Mouse (Mus musculus) brain, embryonic 18.5 days (tissue): ENCODE measurements around the gene Mfsd11.
A peak's percentile ranks its signal among the peaks of the same experiment; 100 is the strongest.
"Not testable (repeated sequence)": the region's sequence is repeated elsewhere in the genome, so short reads cannot be mapped to it uniquely, and the experiment has no call there.

ENCODE experiments used
- DNase-seq: peaks from one replicate; pipeline ENCODE4 v3.0.0-alpha.2; 2012; ENCODE audit warnings: low read depth, low spot score

Mfsd11 gene

DNA sequence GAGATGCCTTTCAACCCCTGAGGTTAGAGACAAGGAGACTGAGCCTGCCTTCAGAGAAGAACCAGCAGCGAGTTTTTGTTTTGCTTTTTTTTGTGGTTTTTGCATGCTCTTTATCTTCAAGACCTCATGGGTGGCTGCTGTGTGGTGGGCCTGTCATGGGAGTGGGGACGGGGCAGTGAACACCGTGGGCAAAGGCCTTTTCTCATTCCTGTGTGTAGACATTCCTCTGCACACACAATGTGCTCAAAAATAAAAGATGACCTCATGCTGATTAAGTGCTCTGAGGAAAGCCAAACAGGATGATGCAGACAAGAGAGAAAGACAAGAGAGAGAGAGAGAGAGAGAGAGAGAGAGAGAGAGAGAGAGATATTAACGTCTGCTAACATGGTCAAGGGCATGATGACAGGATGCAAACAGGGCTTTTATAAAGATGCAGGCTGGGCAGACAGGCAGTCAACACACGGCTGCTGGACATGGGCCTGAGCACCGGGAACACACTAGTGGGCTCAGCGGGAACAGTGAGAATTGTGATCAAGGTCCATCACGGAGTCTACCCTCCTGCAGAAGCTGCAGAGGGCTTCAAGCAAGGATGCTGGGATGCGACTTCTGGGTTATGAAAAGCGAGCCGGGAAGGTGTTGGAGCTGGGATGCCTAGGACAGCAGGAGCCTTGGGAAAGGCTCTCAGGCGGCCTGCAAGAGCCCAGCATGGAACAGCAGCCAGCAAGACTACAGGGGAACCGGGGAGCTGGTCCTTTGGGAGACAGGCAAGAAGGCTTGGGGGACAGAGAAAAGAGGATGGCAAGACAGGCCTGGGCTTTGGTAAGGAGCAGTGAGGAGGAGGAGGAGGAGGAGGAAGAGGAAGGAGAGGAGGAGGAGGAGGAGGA is 30.9 kb upstream of the Mfsd11 start:
- no peak for DNase-seq

DNA sequence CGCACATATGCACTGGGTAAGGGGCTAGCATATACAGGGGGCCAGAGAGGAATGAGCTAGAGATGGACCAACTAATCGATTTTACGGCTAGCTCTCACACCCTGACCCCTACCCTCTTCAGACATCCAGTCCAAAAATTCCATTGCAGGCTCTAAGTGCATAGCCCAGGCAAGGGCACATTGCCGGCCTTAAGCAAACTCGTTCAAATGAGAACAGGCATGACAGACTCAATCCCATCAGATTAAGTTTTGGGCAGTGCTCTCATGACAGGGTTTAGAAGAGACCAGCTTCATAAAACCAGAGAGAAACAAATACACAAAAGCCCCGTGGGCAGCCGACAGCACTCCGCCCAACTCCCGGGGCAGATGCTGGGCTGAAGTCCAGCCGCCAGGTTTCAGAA is 30.0 kb upstream of the Mfsd11 start:
- no peak for DNase-seq

GRCm38 (mm10) chr11:116822626-116823025 is 29.6 kb upstream of the Mfsd11 start:
- DNase-seq: no peak

DNA sequence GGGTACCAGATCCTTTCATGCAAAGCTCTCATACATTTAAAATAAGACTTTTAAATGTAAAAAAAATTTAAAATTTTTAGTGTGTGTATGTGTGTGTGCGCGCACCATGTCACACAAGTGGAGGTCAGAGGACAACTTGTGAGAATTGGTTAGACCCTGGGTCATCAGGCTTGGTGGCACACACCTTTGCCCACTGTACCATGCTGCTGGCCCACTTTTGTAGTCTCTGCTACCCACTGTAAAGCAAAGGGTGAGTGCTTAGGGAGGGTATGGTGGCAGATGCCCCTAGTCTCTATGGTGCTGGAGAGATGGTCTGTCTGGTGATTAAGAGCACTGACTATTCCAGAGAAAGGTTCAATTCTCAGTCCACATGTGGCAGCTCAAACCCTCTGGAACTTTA is 29.0 kb upstream of the Mfsd11 start:
- no peak for DNase-seq

DNA sequence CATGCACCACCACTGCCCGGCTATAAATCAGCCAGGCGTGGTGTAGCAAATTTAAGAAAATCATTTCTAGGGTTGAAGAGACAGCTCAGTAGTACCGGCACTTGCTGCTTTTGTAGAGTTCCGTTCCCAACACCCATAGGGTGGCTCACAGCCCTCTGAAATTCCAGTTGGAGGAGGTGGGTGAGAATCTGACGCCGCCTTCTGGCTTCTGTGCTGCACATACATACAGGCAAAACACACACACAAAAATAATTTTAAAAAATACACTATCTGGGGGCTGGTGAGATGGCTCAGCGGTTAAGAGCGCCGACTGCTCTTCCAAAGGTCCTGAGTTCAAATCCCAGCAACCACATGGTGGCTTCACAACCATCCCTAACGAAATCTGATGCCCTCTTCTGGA is 28.4 kb upstream of the Mfsd11 start:
- not testable (repeated sequence) for DNase-seq

GRCm38 (mm10) chr11:116825230-116825629 is 27.0 kb upstream of the Mfsd11 start:
- DNase-seq: no peak

DNA sequence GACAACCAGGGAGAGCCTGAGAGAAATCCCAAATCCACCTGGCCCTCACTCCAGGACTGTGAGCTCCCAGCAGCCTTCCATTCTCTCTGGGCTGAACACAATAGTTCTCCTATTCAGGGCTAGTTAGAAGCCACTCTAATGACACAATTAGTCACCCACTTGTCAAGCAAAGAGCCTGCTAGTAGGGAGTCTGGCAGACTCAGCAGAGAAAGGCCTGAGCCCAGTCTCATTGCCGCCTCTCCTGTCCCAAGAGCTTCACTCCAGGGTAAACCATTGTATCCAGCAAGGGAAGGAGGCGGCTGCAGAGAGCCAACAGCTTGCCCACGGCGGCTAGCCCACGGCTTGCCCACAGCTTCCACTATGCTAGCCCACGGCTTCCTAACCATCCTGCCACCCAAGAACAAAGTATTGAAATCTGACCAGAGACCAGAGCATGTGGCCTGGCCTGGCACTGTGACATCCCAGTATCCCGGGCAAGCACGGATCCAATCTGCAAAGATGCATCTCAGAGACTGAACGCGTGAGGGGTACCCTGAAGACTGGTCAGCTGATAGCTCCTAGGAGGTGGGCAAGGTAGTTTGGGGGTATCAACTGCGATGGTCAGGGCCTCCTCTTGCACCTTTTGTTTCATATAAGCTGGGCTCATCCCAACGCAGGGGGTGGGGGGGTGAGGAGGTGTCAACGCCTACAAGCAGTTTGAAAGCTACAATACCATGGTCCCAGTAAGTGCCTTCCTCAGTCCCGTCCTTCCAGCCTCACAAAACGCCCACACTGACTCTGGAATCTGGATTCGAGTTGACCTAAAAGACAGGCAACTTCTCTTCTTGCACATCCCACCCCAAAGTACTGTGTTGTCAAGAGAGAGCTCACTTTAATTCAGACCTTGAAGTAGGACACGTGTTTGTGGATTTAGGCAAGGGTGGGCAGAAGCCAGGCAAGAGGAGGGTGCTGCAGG is 25.4 kb upstream of the Mfsd11 start:
- DNase-seq: no peak

DNA sequence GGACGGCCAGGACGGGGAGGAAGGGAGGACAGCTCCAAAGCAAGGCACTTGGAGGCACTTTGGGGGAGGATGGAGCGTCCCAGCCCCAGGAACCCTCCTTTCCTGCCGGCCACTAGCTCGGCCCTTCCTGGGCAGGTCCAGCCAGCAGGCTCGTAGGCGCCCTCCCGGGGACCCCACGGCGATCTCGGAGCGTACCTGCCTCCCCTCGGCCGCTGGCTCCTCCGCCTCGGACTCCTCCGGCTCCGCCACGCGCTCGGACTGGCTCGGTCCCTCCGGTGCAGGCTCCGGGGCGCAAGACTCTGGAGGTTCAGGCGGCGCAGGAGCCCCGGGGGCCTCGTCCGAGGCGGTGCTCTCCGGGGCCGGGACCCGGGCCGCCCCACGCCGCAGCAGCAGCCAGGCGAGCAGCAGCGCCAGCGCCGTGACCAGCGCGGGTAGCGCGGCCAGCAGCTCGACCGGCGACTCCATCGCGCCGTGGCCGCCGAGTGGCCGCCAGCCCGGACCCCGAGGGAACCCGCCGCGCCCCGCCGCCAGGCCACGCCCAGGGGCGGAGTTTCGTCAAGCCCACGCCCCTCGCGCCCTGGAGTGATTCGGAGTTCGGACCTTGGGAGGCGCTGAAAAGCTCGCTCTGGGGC is 24.6 kb upstream of the Mfsd11 start, which contains the start of gene Mxra7:
Mxra7 (minus strand) TSS at position 513 of the 632 bp plus-strand sequence.
- no peak for DNase-seq

- DNase-seq: no peak
These were observed 20.0 kb upstream of the Mfsd11 start for GRCm38 (mm10) chr11:116832172-116832685.

DNA sequence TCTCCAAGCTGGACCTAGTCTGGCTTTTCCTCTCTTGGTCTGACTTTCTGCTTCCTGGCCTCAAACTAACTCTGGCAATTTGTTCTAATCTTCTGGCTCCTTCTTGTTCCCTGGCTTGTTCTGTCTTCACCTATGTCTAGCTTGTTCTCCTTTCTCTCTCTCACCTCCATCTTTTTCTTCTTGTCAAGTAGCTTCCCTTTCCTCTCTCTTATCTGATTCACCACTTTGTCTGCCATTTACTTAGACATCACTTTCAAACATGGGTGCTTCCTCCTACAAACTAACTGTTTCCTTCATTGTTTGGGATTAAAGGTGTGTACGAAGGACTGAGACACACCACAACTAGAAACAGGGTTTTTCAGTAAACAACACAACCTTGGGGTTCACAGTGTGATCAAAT is 17.3 kb upstream of the Mfsd11 start:
- no peak for DNase-seq

- DNase-seq: no peak
These were observed 16.0 kb upstream of the Mfsd11 start for GRCm38 (mm10) chr11:116836283-116836682.

GRCm38 (mm10) chr11:116837441-116837840 is 14.8 kb upstream of the Mfsd11 start:
- DNase-seq: no peak

- DNase-seq: no peak
These were observed 13.3 kb upstream of the Mfsd11 start for GRCm38 (mm10) chr11:116838936-116839335.

DNA sequence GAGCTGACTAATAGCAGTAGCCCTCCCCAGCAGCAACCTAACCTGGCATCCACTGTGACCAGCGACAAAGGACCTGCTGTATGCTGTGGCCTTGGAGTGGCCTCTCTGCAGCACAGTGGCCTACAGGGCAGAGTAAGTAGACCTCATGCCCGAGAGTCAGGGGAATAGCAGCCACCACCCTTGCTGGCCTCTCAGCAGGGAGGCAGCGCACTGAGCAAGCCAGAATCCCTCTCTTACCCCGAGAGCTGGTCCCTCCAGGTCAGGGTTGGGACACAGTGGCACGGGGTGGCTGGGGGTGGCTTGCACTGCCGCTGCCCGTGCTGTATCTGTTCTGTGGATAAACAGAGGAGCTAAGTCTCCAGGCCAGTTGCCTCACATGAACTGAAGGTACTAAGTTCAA is 12.6 kb upstream of the Mfsd11 start:
- DNase-seq: no peak

- DNase-seq: no peak
These were observed 11.5 kb upstream of the Mfsd11 start for GRCm38 (mm10) chr11:116840748-116841147.

- DNase-seq: no peak
These were observed 9.5 kb upstream of the Mfsd11 start for GRCm38 (mm10) chr11:116842531-116843260.

- peak; percentile 94 for DNase-seq
These were observed 8.7 kb upstream of the Mfsd11 start, which contains the start of the genes Mettl23 and Jmjd6 for GRCm38 (mm10) chr11:116843261-116844233. Gene Mettl23, plus strand, starts transcription at chr11:116843278. Gene Jmjd6, minus strand, starts transcription at chr11:116843449.

- DNase-seq: no peak
These were observed 5.6 kb upstream of the Mfsd11 start for GRCm38 (mm10) chr11:116846593-116847181.
